Mouse (Mus musculus): Measurements from ENCODE around the gene Il23a.
"Not testable (repeated sequence)": the region's sequence is repeated elsewhere in the genome, so short reads cannot be mapped to it uniquely, and the experiment has no call there.

Il23a gene

DNA sequence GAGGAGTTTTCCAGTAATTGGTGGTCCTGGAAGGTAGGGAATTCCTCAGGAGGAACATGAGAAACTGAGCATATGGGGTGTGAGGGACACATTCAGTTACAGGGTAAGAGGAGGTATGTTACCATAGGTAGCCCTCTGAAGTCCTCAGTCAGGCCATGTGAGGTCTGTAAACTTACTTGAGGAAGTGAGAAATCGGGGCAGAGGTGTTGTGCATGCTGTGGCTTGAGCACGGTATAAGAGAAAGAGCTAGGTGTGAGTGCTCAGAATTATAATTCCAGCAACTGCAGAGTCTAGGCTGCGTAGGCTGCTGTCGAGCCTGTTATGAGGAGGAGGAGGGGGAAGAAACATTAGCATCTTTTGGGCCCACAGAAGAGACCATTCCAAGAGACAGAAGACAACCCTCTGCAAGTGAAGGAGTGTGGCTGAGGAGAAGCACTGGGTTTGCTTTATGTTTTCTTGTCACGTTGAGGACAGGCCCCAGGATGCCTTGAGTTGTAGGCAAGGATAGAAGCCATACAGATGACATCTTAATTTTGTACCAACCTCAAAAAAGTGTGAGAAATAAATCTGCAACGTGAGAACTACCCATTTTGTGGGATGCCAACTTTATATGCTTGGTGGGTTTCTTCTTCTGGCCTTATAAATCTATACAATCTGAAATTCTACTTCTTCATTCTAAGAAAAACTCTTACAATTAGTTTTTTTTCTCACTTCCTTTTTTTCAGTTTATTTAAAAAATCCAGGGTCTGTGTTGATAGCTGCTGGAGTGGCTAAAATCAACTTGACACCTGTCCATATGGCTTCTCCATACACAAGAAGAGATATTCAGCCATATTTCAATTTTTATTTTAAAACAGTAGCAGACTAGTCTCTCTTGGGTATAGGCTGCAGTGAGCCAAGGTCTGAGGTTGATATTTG, 34.9 kb downstream of the Il23a start:
- DNase-seq: no peak

DNA sequence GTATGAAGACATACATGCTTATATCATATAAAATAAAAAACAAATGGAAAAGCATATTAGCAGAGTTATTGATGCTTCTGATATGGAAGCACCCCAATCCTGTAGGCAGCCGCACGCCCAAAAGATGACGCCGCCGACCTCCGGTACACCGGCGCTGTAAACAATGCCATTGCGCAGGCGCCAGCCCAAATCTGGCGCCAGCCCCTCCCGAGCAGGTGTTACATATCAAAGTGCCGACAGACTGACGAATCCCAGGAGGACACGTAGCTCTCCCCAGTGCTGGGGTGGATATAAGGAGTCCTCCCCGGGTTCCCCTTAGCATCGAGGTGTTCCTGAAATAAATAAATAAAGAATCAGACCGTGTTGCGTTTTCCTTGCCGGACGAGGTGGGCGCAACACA, 36.3 kb downstream of the Il23a start:
- no peak for DNase-seq

DNA sequence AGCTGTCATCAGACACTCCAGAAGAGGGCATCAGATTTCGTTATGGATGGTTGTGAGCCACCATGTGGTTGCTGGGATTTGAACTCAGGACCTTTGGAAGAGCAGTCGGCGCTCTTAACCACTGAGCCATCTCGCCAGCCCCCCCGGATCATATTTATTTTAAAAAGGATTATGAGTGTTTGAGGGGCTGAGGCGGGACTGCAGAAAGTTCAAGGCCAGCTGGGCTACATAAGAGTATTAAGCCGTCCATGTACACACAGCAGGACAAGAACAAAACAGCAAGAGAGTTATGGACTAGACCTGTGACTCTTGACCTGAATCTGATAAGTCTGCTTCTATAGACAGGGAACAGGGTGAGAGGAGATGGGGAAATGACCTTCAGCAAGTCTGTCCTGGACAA, 38.2 kb downstream of the Il23a start:
- not testable (repeated sequence) for DNase-seq

DNA sequence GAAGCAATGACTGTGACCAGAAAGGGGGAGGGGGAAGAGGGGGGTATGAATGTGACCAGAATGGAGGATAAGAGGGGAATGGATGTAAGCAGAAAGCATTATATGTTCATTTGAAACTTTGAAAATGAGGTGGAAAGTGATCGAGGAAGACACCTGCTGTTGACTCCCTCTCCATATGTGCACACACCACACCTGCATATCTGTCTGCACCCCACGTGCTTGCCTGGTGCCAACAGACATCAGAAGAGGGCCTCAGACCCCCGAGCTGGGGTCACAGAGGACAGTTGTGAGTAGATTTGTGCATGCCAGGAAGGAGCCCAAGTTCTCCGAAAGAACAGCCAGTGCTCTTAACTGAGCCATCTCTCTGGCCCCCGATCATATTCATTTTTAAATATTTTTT, 38.6 kb downstream of the Il23a start:
- DNase-seq: no peak

DNA sequence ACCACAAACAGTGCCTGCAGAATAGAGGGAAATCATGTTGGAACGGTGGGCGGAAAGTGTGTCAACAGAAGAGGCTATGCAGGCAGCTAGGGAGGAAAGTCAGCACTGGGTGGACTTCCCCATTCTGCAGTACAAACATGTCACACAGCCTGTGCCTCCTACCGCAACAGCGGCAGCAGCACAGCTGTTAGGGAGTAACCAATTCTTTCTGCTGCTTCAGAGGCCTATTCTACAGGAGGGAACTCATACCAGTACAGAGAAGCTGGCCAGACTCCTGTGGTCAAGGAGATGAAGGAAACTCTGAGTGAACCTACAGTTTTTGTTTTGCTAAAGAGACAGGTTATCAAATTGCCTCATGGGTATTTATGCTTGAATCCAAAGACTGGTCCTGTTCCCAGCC, 39.6 kb downstream of the Il23a start:
- DNase-seq: no peak

DNA sequence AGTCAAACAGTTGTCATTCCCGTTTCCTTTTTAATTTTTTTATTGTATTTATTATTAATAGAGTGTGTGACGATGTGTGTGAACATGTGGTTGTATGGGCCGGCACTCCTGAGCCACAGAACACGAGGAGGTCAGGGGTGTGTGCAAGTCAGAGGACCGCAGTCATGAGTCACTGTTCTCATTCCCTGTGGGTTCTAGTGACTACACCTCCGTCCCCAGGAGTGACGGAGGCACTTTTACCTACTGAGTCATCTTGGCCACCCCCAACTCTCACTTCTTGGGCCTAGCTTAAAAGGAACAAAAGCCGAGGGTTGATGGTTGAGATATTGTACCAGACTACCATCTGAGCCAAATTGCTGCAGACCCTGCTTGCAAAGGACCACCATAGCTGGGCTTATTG, 42.2 kb downstream of the Il23a start:
- DNase-seq: no peak

DNA sequence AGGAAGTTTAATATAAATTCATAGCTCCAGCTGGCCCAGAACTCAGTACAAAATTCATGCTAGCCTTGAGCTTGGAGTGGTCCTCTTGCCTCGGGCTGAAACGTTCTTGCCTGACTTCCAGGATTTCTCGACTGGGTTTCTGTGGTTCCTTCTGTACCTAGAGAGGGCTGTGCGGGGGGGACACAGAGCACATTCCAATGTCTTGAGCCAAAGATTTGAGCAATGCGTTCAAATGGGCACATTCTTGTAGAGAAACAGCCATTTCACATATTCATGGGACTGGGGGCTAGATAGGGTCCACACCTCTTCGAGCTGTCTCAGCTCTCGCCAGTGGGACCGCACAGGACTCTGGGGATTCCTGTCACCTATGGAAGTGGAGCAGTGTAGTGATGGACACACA, 42.6 kb downstream of the Il23a start:
- no peak for DNase-seq

DNA sequence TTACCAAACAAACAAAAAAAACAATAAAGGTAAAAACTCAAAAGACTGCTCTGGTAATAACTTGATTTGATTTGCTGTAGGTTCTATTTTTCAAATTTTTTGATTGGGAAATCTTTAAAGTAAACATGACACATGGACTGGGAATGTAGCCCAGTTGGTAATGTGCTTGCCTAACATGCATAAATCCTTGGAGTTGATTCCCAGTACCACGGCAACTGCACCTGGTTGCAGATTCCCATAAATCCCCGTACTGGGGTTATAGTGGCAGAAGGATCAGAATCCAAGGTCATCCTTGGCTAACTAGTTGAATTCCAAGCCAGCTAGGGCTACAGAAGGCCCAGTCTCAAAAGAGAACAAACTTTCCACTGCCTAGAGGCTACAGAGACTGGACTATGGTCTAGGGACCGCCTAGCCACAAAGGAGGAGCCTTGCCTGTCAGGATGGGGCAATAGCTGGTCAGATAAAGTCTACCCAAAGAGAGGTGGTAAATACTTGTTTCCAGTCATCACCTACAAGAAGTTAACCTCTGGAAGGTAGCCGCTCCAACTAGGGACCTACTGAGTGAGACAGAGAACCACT, 44.8 kb downstream of the Il23a start, which contains the start of gene Apon:
Gene Apon, plus strand, starts transcription at position 420 of the 579 bp plus-strand sequence.
- DNase-seq: no peak

DNA sequence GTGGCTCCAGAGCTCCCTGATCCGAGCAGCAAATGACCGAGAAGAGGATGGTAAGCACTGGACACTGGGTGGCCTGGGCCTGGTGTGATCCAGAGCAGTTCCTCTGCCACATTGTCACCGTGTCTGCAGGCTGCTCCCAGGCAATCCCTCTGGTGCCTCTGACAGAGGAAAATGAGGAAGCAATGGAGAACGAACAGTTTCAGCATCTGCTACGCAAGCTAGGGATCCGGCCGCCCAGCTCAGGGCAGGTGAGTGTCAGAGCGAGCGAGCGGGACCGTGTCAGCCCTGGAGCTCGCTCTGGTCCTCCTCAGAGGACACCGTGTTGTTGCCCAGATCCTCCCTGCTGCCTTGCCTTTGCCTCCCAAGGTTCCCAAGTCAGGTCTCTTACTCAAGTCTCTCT, 48.0 kb downstream of the Il23a start:
- no peak for DNase-seq

DNA sequence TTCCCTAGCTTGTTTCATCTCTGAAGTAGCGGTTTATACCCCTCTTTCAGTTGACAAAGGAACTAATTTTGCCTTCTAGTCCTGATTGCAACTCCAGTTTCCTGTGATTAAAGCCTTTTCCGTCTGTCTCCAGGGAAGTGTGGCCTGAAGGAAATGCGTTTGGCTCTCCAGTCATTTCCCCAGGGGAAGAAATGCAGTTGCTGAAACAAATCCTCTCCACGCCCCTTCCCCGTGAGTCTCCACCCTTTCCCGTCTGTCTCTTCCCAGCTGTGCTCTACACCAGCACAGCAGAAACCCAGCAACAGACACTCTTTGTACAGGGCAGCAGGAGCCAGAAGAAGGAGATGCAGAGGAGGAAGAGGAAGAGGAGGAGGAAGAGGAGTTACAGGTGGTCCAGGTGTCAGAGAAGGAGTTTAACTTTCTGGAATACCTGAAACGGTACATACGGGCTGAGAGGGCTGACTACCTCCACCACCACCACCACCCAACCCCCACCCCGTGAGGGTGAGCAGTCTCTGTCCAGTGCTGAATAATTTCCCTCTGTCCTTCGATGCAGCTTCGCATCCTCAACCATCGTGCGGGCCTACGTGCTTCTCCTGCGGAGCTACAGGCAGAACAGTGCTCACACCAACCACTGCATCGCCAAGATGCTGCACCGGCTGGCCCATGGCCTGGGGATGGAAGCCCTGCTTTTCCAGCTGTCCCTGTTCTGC, 51.4 kb downstream of the Il23a start:
- DNase-seq: no peak

Data from thymus, postnatal 36 days (tissue).